Mouse (Mus musculus) right cerebral cortex, postnatal 10 days (tissue): ENCODE results near the gene Asb5.
"Not testable (repeated sequence)": the region's sequence is repeated elsewhere in the genome, so short reads cannot be mapped to it uniquely, and the experiment has no call there.

Experiments
- DNase-seq, 2 experiments: peaks; one replicate each; pipeline ENCODE4 v3.0.0; 2021; ENCODE audit warnings: low spot score in 2 of 2

The Asb5 gene

GRCm38 (mm10) chr8:54529382-54530296 is at the start of gene Asb5, which contains the start of gene Spcs3:
TSS of gene Asb5 (plus strand) at chr8:54529580.
TSS of gene Spcs3 (minus strand) at chr8:54529998.
- DNase-seq, result peak; percentile 97 to 98

GRCm38 (mm10) chr8:54486555-54487273 is 42.7 kb upstream of the Asb5 start:
- no peak for DNase-seq

GRCm38 (mm10) chr8:54488437-54488836 is 40.9 kb upstream of the Asb5 start:
- DNase-seq, result no peak

GRCm38 (mm10) chr8:54491057-54491690 is 38.2 kb upstream of the Asb5 start:
- peak in 1 of 2 experiments; percentile 70 for DNase-seq

- DNase-seq, result no peak
Measured at GRCm38 (mm10) chr8:54491934-54492333, 37.4 kb upstream of the Asb5 start.

- DNase-seq, result peak; percentile 59 to 77
Measured at GRCm38 (mm10) chr8:54493110-54493509, 36.3 kb upstream of the Asb5 start.

GRCm38 (mm10) chr8:54493915-54494314 is 35.5 kb upstream of the Asb5 start:
- no peak for DNase-seq

- DNase-seq, result no peak
Measured at GRCm38 (mm10) chr8:54503104-54503503, 26.3 kb upstream of the Asb5 start.

GRCm38 (mm10) chr8:54505060-54505459 is 24.3 kb upstream of the Asb5 start:
- no peak for DNase-seq

- DNase-seq, result peak; percentile 92
Measured at GRCm38 (mm10) chr8:54507428-54508095, 21.8 kb upstream of the Asb5 start.

GRCm38 (mm10) chr8:54508096-54508456 is 21.3 kb upstream of the Asb5 start:
- no peak for DNase-seq

GRCm38 (mm10) chr8:54508814-54509213 is 20.6 kb upstream of the Asb5 start:
- peak; percentile 48 to 63 for DNase-seq

- DNase-seq, result peak; percentile 72 to 82
Measured at GRCm38 (mm10) chr8:54509221-54509721, 20.1 kb upstream of the Asb5 start.

GRCm38 (mm10) chr8:54511791-54512190 is 17.6 kb upstream of the Asb5 start:
- no peak for DNase-seq

GRCm38 (mm10) chr8:54512200-54512599 is 17.2 kb upstream of the Asb5 start:
- DNase-seq, result not testable (repeated sequence)

GRCm38 (mm10) chr8:54518756-54519460 is 10.5 kb upstream of the Asb5 start:
- DNase-seq, result no peak

GRCm38 (mm10) chr8:54520516-54520915 is 8.9 kb upstream of the Asb5 start:
- no peak for DNase-seq

GRCm38 (mm10) chr8:54525606-54526005 is 3.8 kb upstream of the Asb5 start:
- DNase-seq, result no peak

GRCm38 (mm10) chr8:54526700-54527099 is 2.7 kb upstream of the Asb5 start:
- no peak for DNase-seq

GRCm38 (mm10) chr8:54528571-54528970 is 809 bp upstream of the Asb5 start:
- no peak for DNase-seq

- DNase-seq, result no peak
Measured at GRCm38 (mm10) chr8:54535172-54535571, 5.8 kb downstream of the Asb5 start.
